27 mouse cellular contexts compared by ENCODE assay signal in genomic region chr1:119518786-119519185, GRCm38 (mm10).
"Had no signal": no experiment of that assay in that cellular context is flagged by ENCODE, and none has a peak within 500 bp of the region (broad histone marks: within the 10 kb centered on the region; RNA-seq: fewer than 3 reads in every experiment).

No protein-coding gene starts in this region.

- H3K9me3 ChIP-seq: heart, embryonic 10.5 days; heart, embryonic 12.5 days; heart, embryonic 13.5 days; heart, embryonic 15.5 days; hindbrain, embryonic 10.5 days; hindbrain, embryonic 12.5 days; hindbrain, embryonic 13.5 days; hindbrain, embryonic 15.5 days; intestine, embryonic 15.5 days; kidney, embryonic 15.5 days had no signal

- DNase-seq: heart, postnatal 10 days; heart, postnatal 14 days; heart, postnatal 36 days; kidney, adult 8-10 months; kidney, adult 9 months; kidney, postnatal 4 days; layer of hippocampus, adult 9-11 months; layer of hippocampus, postnatal 36 days had no signal

- H3K36me3 ChIP-seq: heart, embryonic 10.5 days; heart, embryonic 12.5 days; heart, embryonic 13.5 days; heart, embryonic 15.5 days; hindbrain, embryonic 10.5 days; hindbrain, embryonic 12.5 days; hindbrain, embryonic 13.5 days; hindbrain, embryonic 15.5 days; intestine, embryonic 15.5 days; kidney, embryonic 15.5 days had no signal

- H3K9ac ChIP-seq: heart, embryonic 12.5 days; heart, embryonic 13.5 days; heart, embryonic 15.5 days; hindbrain, embryonic 12.5 days; hindbrain, embryonic 13.5 days; hindbrain, embryonic 14.5 days; hindbrain, embryonic 15.5 days; intestine, embryonic 15.5 days; kidney, embryonic 15.5 days had no signal

- H3K4me3 ChIP-seq: heart, embryonic 10.5 days; heart, embryonic 12.5 days; heart, embryonic 13.5 days; heart, embryonic 15.5 days; hindbrain, embryonic 10.5 days; hindbrain, embryonic 12.5 days; hindbrain, embryonic 13.5 days; hindbrain, embryonic 15.5 days; intestine, embryonic 15.5 days; kidney, embryonic 15.5 days; layer of hippocampus, adult 2 months had no signal

- H3K4me1 ChIP-seq: hindbrain, embryonic 10.5 days; hindbrain, embryonic 13.5 days; hindbrain, embryonic 15.5 days had no signal

- H3K4me2 ChIP-seq: heart, embryonic 11.5 days; heart, embryonic 12.5 days; heart, embryonic 13.5 days; heart, embryonic 15.5 days; hindbrain, embryonic 12.5 days; hindbrain, embryonic 13.5 days; hindbrain, embryonic 14.5 days; hindbrain, embryonic 15.5 days; intestine, embryonic 15.5 days; kidney, embryonic 15.5 days had no signal

- H3K27me3 ChIP-seq: heart, embryonic 12.5 days; heart, embryonic 13.5 days; heart, embryonic 15.5 days; hindbrain, embryonic 12.5 days; hindbrain, embryonic 13.5 days; hindbrain, embryonic 15.5 days; intestine, embryonic 15.5 days; kidney, embryonic 15.5 days had no signal

- ATAC-seq: hindbrain, embryonic 16.5 days; inflammation-experienced regulatory T-cells, adult 6 months; intestine, embryonic 15.5 days; intestine, embryonic 16.5 days; intestine, postnatal 0 days had no signal

- H3K27ac ChIP-seq: heart, embryonic 10.5 days; heart, embryonic 13.5 days; heart, embryonic 15.5 days; hindbrain, embryonic 10.5 days; hindbrain, embryonic 12.5 days; hindbrain, embryonic 13.5 days; hindbrain, embryonic 14.5 days; hindbrain, embryonic 15.5 days; hindbrain, postnatal 0 days; kidney, embryonic 15.5 days; kidney, postnatal 0 days; layer of hippocampus, adult 2 months had no signal
